Mouse (Mus musculus) ES-E14 (cell line): Measurements from ENCODE around the gene Sapcd1.

Experiments used
- CHD2 ChIP-seq: IDR thresholded peaks from 2 replicates; pipeline ENCODE4 v1.6.1; 2014; ENCODE audit warnings: mild to moderate bottlenecking, low read depth, low read length, inconsistent platforms
- HCFC1 ChIP-seq: IDR thresholded peaks from 2 replicates; pipeline ENCODE4 v1.6.1; 2012; ENCODE audit warnings: low read length, inconsistent platforms, borderline replicate concordance; ENCODE audit not compliant: insufficient read depth
- ZNF384 ChIP-seq: IDR thresholded peaks from 2 replicates; pipeline ENCODE4 v1.6.1; 2012; ENCODE audit warnings: low read depth, low read length, inconsistent platforms

- TF ChIP-seq HCFC1 (no peak), CHD2 (no peak), ZNF384 (no peak)
Measured at GRCm38 (mm10) chr17:35071454-35071853, 43.6 kb upstream of the Sapcd1 start.
